Mouse (Mus musculus) cerebellum, adult 2 months (tissue): ENCODE data around the gene Kcnab3. TPM values are rescaled to one million over a fixed set of nuclear protein-coding genes. Genes with fewer than 3 reads are reported as not detected.

Experiments used
- DNase-seq, 2 experiments: peaks; one replicate each; pipeline ENCODE4 v3.0.0; 2021
- H3K27ac ChIP-seq: fragments of 200-500 bp; 2 replicates; pipeline ENCODE4 v1.5.1; 2012; ENCODE audit warnings: low read length, control low read depth, inconsistent platforms; ENCODE audit not compliant: insufficient read depth
- H3K27me3 ChIP-seq: fragments of 200-500 bp; 2 replicates; pipeline ENCODE4 v1.6.1; 2012; ENCODE audit warnings: inconsistent platforms, mild to moderate bottlenecking, low read length, moderate library complexity; ENCODE audit not compliant: control insufficient read depth, insufficient read depth
- H3K4me1 ChIP-seq: fragments of 200-500 bp; 2 replicates; pipeline ENCODE4 v1.6.1; 2011; ENCODE audit warnings: low read length; ENCODE audit not compliant: control insufficient read depth, insufficient read depth
- H3K4me3 ChIP-seq: fragments of 200-500 bp; replicated peaks from 2 replicates; pipeline ENCODE3; 2011; ENCODE audit warnings: mild to moderate bottlenecking, low read depth, low read length, control low read depth; ENCODE audit not compliant: insufficient read depth
- CTCF ChIP-seq: fragments of 200-500 bp; IDR thresholded peaks from 2 replicates; pipeline ENCODE4 v1.5.1; 2011; ENCODE audit warnings: low read depth, mild to moderate bottlenecking, control low read depth, low read length, moderate library complexity, borderline replicate concordance; ENCODE audit not compliant: insufficient read depth
- POLR2A ChIP-seq: fragments of 200-500 bp; IDR thresholded peaks from 2 replicates; pipeline ENCODE4 v1.6.1; 2011; ENCODE audit warnings: low read length, control low read depth, borderline replicate concordance; ENCODE audit not compliant: insufficient read depth
- WGBS: fragments of 180-500 bp; shearing (Covaris S2); methylation state at CpG from one replicate; pipeline ENCODE4 v1.1.7; 2018; 5-methylcytosine and 5-hydroxymethylcytosine counted together
- polyA plus RNA-seq: library from polyadenylated mRNA; depleted of rRNA; stranded (reverse); fragments of >200 nt; gene quantifications from 2 replicates; pipeline ENCODE4 v1.2.3, GENCODE M21; 2012; rRNA removed

Kcnab3 gene
- polyA plus RNA-seq = 93.6 and 117 TPM in 2 replicates

GRCm38 (mm10) chr11:69325628-69326407 lies at the start of gene Kcnab3:
Kcnab3 (plus strand) TSS chr11:69326258.
- H3K4me1 ChIP-seq = peaks cover 6% of the 10 kb centered on the region
- TF ChIP-seq CTCF (no peak), POLR2A (peak; percentile 52; the same call in 1 of the 2 replicates)

GRCm38 (mm10) chr11:69277267-69277666 lies 48.8 kb upstream of the Kcnab3 start:
- no peak for DNase-seq
- H3K4me3 ChIP-seq = no peak overlapping the region
- H3K27ac ChIP-seq = no peak overlapping the region
- 66% methylated on average over 5 of the region's 5 CpGs for WGBS
- peaks cover under 1% of the 10 kb centered on the region; the same call in 1 of the 2 replicates for H3K4me1 ChIP-seq
- no peak for TF ChIP-seq POLR2A
- TF ChIP-seq CTCF = no peak
- no peaks in the 10 kb centered on the region for H3K27me3 ChIP-seq

More at GRCm38 (mm10) chr11:69325628-69326407, at the start of gene Kcnab3:
- DNase-seq = peak; percentile 74 to 82
- H3K27me3 ChIP-seq = no peaks in the 10 kb centered on the region
- H3K27ac ChIP-seq = no peak within 1 kb of the TSS
- WGBS = 11% methylated on average over 26 of the region's 26 CpGs
- peak within 1 kb of the TSS; percentile 67 for H3K4me3 ChIP-seq

GRCm38 (mm10) chr11:69291111-69291510 lies 34.9 kb upstream of the Kcnab3 start:
- Histone ChIP-seq H3K4me3 (no peak overlapping the region), H3K27me3 (no peaks in the 10 kb centered on the region), H3K4me1 (no peaks in the 10 kb centered on the region), H3K27ac (no peak overlapping the region)
- 97% methylated on average over 5 of the region's 5 CpGs for WGBS
- no peak for DNase-seq
- TF ChIP-seq CTCF = no peak
- TF ChIP-seq POLR2A = no peak

- no peaks in the 10 kb centered on the region for H3K27me3 ChIP-seq
- no peak overlapping the region for H3K4me3 ChIP-seq
- WGBS = 83% methylated on average over 3 of the region's 3 CpGs
- no peak for DNase-seq
- TF ChIP-seq POLR2A (no peak), CTCF (no peak)
- no peaks in the 10 kb centered on the region for H3K4me1 ChIP-seq
- no peak overlapping the region for H3K27ac ChIP-seq
Observed at GRCm38 (mm10) chr11:69295286-69295685, 30.8 kb upstream of the Kcnab3 start.

- H3K4me3 ChIP-seq = no peak overlapping the region
- 86% methylated on average over 2 of the region's 2 CpGs for WGBS
- DNase-seq = no peak
Observed at GRCm38 (mm10) chr11:69297799-69298198, 28.3 kb upstream of the Kcnab3 start.

GRCm38 (mm10) chr11:69298231-69298630 lies 27.8 kb upstream of the Kcnab3 start:
- 70% methylated on average over 7 of the region's 7 CpGs for WGBS

More at GRCm38 (mm10) chr11:69297799-69298198, 28.3 kb upstream of the Kcnab3 start:
- Histone ChIP-seq H3K27me3 (no peaks in the 10 kb centered on the region), H3K4me1 (no peaks in the 10 kb centered on the region), H3K27ac (no peak overlapping the region)
- TF ChIP-seq POLR2A (no peak), CTCF (no peak)

GRCm38 (mm10) chr11:69302817-69303216 lies 23.2 kb upstream of the Kcnab3 start:
- Histone ChIP-seq H3K27me3 (no peaks in the 10 kb centered on the region), H3K4me1 (no peaks in the 10 kb centered on the region), H3K27ac (no peak overlapping the region), H3K4me3 (no peak overlapping the region)
- 39% methylated on average over 7 of the region's 7 CpGs for WGBS
- no peak for DNase-seq
- TF ChIP-seq POLR2A = no peak
- no peak for TF ChIP-seq CTCF

More at GRCm38 (mm10) chr11:69298231-69298630, 27.8 kb upstream of the Kcnab3 start:
- DNase-seq = no peak
- H3K27ac ChIP-seq = no peak overlapping the region
- H3K27me3 ChIP-seq = no peaks in the 10 kb centered on the region
- TF ChIP-seq POLR2A = no peak
- no peak for TF ChIP-seq CTCF
- no peak overlapping the region for H3K4me3 ChIP-seq
- H3K4me1 ChIP-seq = no peaks in the 10 kb centered on the region

GRCm38 (mm10) chr11:69305291-69305690 lies 20.8 kb upstream of the Kcnab3 start:
- TF ChIP-seq CTCF = no peak
- TF ChIP-seq POLR2A = no peak
- Histone ChIP-seq H3K4me3 (no peak overlapping the region), H3K4me1 (no peaks in the 10 kb centered on the region), H3K27me3 (no peaks in the 10 kb centered on the region), H3K27ac (no peak overlapping the region)
- 84% methylated on average over 9 of the region's 9 CpGs for WGBS
- no peak for DNase-seq
